ENCODE assay signal across 12 mouse cellular contexts in genomic region chr11:5113645-5114044, GRCm38 (mm10). TPM values are rescaled to one million over a fixed set of nuclear protein-coding genes. Genes with fewer than 3 reads are reported as not detected.
"Had no signal": no experiment of that assay in that cellular context is flagged by ENCODE, and none has a peak within 500 bp of the region (broad histone marks: within the 10 kb centered on the region; RNA-seq: fewer than 3 reads in every experiment).

No protein-coding gene starts in this region.

- H3K27ac ChIP-seq: kidney, embryonic 15.5 days; limb, embryonic 15.5 days; liver, embryonic 12.5 days; midbrain, embryonic 10.5 days; neural tube, embryonic 12.5 days had no signal

- DNase-seq: kidney, postnatal 14 days; lung, embryonic 14.5 days; lung, postnatal 10 days; lung, postnatal 4 days; midbrain, embryonic 14.5 days; thymus, adult 18-20 months had no signal

- H3K9ac ChIP-seq: kidney, embryonic 15.5 days; limb, embryonic 15.5 days; liver, embryonic 12.5 days; lung, embryonic 14.5 days; neural tube, embryonic 12.5 days had no signal

- H3K9me3 ChIP-seq: kidney, embryonic 15.5 days; limb, embryonic 15.5 days; liver, embryonic 12.5 days; midbrain, embryonic 10.5 days; neural tube, embryonic 12.5 days had no signal

- H3K4me3 ChIP-seq: kidney, embryonic 15.5 days; limb, embryonic 15.5 days; liver, embryonic 12.5 days; midbrain, embryonic 10.5 days; neural tube, embryonic 12.5 days had no signal

- H3K4me1 ChIP-seq: liver, embryonic 12.5 days; neural tube, embryonic 12.5 days had no signal

- H3K4me2 ChIP-seq: kidney, embryonic 15.5 days; limb, embryonic 15.5 days; liver, embryonic 12.5 days; lung, embryonic 14.5 days; neural tube, embryonic 12.5 days had no signal

- H3K36me3 ChIP-seq: limb, embryonic 15.5 days; liver, embryonic 12.5 days had no signal

- ATAC-seq: liver, embryonic 12.5 days had no signal

- H3K27me3 ChIP-seq: kidney, embryonic 15.5 days; limb, embryonic 15.5 days; liver, embryonic 12.5 days; neural tube, embryonic 12.5 days had no signal

RNA-seq across cellular contexts. Expression of gene Rasl10a, which starts 55.7 kb away (rescaled TPM):
- total RNA-seq: megakaryocyte, adult 5-6 weeks had no signal
